Comparison of ENCODE assay signal across 8 mouse cellular contexts in the genomic region with DNA sequence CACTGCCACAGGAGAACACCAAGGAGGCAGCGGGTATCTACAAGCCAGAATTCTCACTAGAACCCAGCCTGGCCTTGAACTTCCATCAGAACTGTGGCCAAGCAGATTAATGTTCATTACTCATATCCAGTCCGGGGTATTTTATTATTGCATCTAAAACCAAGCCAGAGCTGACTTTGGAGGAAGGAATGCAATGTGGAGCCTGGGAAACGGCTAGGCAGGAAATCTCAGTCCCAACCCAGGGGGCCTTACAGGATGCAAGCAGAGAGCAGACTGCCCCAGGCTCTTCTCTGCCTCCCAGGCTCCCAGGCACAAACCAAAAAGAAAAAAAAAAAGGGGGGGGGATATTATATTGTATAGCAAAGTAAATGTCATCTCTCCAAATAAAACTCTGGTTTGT. TPM values are rescaled to one million over a fixed set of nuclear protein-coding genes. Genes with fewer than 3 reads are reported as not detected.
A peak's percentile ranks its signal among the peaks of the same experiment; 100 is the strongest.
DNase-seq lines count a peak whose midpoint lies in the region; ATAC-seq and TF ChIP-seq lines count a peak whose summit lies in the region.

No protein-coding gene starts in this region.

- TF ChIP-seq POLR2A in lung, adult 2 months (IDR thresholded peaks at IDR 0.05; ENCODE audit: borderline replicate concordance, extremely low read depth, low read depth, low read length), result no peak

- no peaks in the 10 kb centered on the region for H3K36me3 ChIP-seq in intestine, embryonic 14.5 days (ENCODE audit: control insufficient read depth, insufficient read depth, low read length)
- no peaks in the 10 kb centered on the region for H3K36me3 ChIP-seq in stomach, embryonic 16.5 days (ENCODE audit: control insufficient read depth, insufficient read depth, low read length)

- no peak for TF ChIP-seq CTCF in lung, adult 2 months (IDR thresholded peaks at IDR 0.05; ENCODE audit: insufficient read depth, low read length)

- H3K4me3 ChIP-seq in intestine, embryonic 14.5 days (ENCODE audit: low read depth, low read length), result peak overlapping the region; percentile 89
- H3K4me3 ChIP-seq in lung, adult 2 months (replicated peaks; ENCODE audit: extremely low read depth, low read depth, low read length), result peak overlapping the region; percentile 23
- H3K4me3 ChIP-seq in stomach, embryonic 16.5 days (replicated peaks; ENCODE audit: low read length), result peak overlapping the region; percentile 87

- no peaks in the 10 kb centered on the region for H3K9me3 ChIP-seq in intestine, embryonic 14.5 days (ENCODE audit: control insufficient read depth, low read length)
- H3K9me3 ChIP-seq in stomach, embryonic 16.5 days (replicated peaks; ENCODE audit: control insufficient read depth, low read length), result no peaks in the 10 kb centered on the region

- 25% methylated on average over 3 of the region's 3 CpGs for WGBS in intestine, embryonic 14.5 days
- 19% methylated on average over 3 of the region's 3 CpGs for WGBS in lung, adult 2 months
- WGBS in stomach, embryonic 16.5 days, result 21% methylated on average over 3 of the region's 3 CpGs

- H3K4me1 ChIP-seq in intestine, embryonic 14.5 days (replicated peaks; ENCODE audit: control insufficient read depth, insufficient read depth, low read length), result peaks cover 25% of the 10 kb centered on the region
- peaks cover 11% of the 10 kb centered on the region for H3K4me1 ChIP-seq in lung, adult 2 months (ENCODE audit: control insufficient read depth, insufficient read depth, low read length)
- H3K4me1 ChIP-seq in stomach, embryonic 16.5 days (ENCODE audit: control insufficient read depth, insufficient read depth, low read length), result peaks cover 20% of the 10 kb centered on the region

- no peak for ATAC-seq in intestine, embryonic 14.5 days (replicated peaks; ENCODE audit: low FRiP score, low TSS enrichment, low read depth)
- no peak for ATAC-seq in stomach, embryonic 16.5 days (ENCODE audit: insufficient read depth, low FRiP score)

- H3K9ac ChIP-seq in intestine, embryonic 14.5 days (ENCODE audit: low read length), result peak overlapping the region; percentile 29; the same call in 1 of the 2 replicates
- no peak overlapping the region; the same call in 1 of the 2 replicates for H3K9ac ChIP-seq in stomach, embryonic 16.5 days (ENCODE audit: low read length)

- H3K27ac ChIP-seq in intestine, embryonic 14.5 days (ENCODE audit: low read depth), result no peak overlapping the region
- H3K27ac ChIP-seq in stomach, embryonic 16.5 days (ENCODE audit: low read length), result 0 out of 2 replicates have a peak overlapping the region, but pooled peaks have one; percentile 24

- DNase-seq in CD4-positive helper T cell, adult 2 months (ENCODE audit: low read depth, low spot score), result peak; percentile 17
- peak; percentile 41 to 47 for DNase-seq in adrenal gland, adult 18-20 months (ENCODE audit: low spot score in 2 of 2)
- peak; percentile 15 for DNase-seq in gastrocnemius, postnatal 10 days
- peak; percentile 60 for DNase-seq in intestine, embryonic 14.5 days (ENCODE audit: low spot score)
- DNase-seq in lung, adult 2 months, result no peak
- DNase-seq in B cell, adult 2 months, result no peak
- DNase-seq in spleen, adult 12 weeks (ENCODE audit: low spot score), result no peak

- peak overlapping the region; percentile 66 for H3K4me2 ChIP-seq in intestine, embryonic 14.5 days (ENCODE audit: low read length)
- peak overlapping the region; percentile 51 for H3K4me2 ChIP-seq in stomach, embryonic 16.5 days (ENCODE audit: low read depth, low read length)

- no peaks in the 10 kb centered on the region for H3K27me3 ChIP-seq in intestine, embryonic 14.5 days (replicated peaks; ENCODE audit: control insufficient read depth, insufficient read depth, low read length)
- no peaks in the 10 kb centered on the region for H3K27me3 ChIP-seq in stomach, embryonic 16.5 days (ENCODE audit: control insufficient read depth, insufficient read depth, low read length)

RNA-seq across cellular contexts. Expression of a gene that starts 1.8 kb away (rescaled TPM):
- 10 to 100 TPM; 16.8 to 34.1 TPM for total RNA-seq in adrenal gland, adult 18-20 months (2021)
- total RNA-seq in gastrocnemius, postnatal 10 days (2021), result 10 to 100 TPM; 14.9 to 17.9 TPM
- 36.7 and 39.3 TPM in 2 replicates for polyA plus RNA-seq in intestine, embryonic 14.5 days (2014; fragmentation: Nextera tagmentation; extraction: Ambion mirVana)
- 4.1 and 5.5 TPM in 2 replicates for polyA plus RNA-seq in lung, adult 2 months (2012; rRNA removed)
- polyA plus RNA-seq in stomach, embryonic 16.5 days (2015; fragmentation: Nextera tagmentation; extraction: Ambion mirVana), result 34.0 and 41.0 TPM in 2 replicates

RNA-seq across cellular contexts. Expression of a gene that starts 44.7 kb away (rescaled TPM):
- under 1 TPM; 0.45 to 0.70 TPM for total RNA-seq in adrenal gland, adult 18-20 months (2021)
- 1 to 10 TPM in 1 of 2 experiments, under 1 TPM in 1; 0.94 to 1.3 TPM for total RNA-seq in gastrocnemius, postnatal 10 days (2021)
- polyA plus RNA-seq in intestine, embryonic 14.5 days (2014; fragmentation: Nextera tagmentation; extraction: Ambion mirVana), result 1.8 and 3.1 TPM in 2 replicates
- polyA plus RNA-seq in lung, adult 2 months (2012; rRNA removed), result 2.2 and 7.2 TPM in 2 replicates
- polyA plus RNA-seq in stomach, embryonic 16.5 days (2015; fragmentation: Nextera tagmentation; extraction: Ambion mirVana), result 4.0 and 7.4 TPM in 2 replicates

Comparison
In these comparisons a context has a peak if more than half of its experiments do, and no peak if none do; other contexts are left out.
1. DNase-seq: peak in CD4-positive helper T cell, adult 2 months (single experiment), adrenal gland, adult 18-20 months (2 of 2), gastrocnemius, postnatal 10 days (single experiment) and intestine, embryonic 14.5 days (single experiment); none in lung, adult 2 months (single experiment), B cell, adult 2 months (0 of 2) and spleen, adult 12 weeks (single experiment).
2. H3K4me3 ChIP-seq: peak in every context shown above with its lines; median percentile 89 in intestine, embryonic 14.5 days; 87 in stomach, embryonic 16.5 days; 23 in lung, adult 2 months.